Mouse (Mus musculus) liver, embryonic 12.5 days (tissue): Measurements from ENCODE around the gene A3galt2. TPM values are rescaled to one million over a fixed set of nuclear protein-coding genes. Genes with fewer than 3 reads are reported as not detected.

Experiments
- ATAC-seq: fragments of 200-750 bp; cut with Nextera tagmentation; 2 replicates; pipeline ENCODE4 v1.8.0; 2017; ENCODE audit warnings: moderate number of reproducible peaks, mild to moderate bottlenecking, moderate library complexity
- H3K27ac ChIP-seq: fragments of 300-500 bp; sonication (generic); 2 replicates; pipeline ENCODE4 v1.5.1; 2016; ENCODE audit warnings: mild to moderate bottlenecking
- H3K27me3 ChIP-seq: fragments of 300-500 bp; sonication (generic); replicated peaks from 2 replicates; pipeline ENCODE4 v1.6.1; 2016; ENCODE audit warnings: mild to moderate bottlenecking, moderate library complexity
- H3K36me3 ChIP-seq: fragments of 300-500 bp; sonication (generic); 2 replicates; pipeline ENCODE4 v1.6.1; 2016; ENCODE audit warnings: mild to moderate bottlenecking, moderate library complexity
- H3K4me1 ChIP-seq: fragments of 300-500 bp; sonication (generic); 2 replicates; pipeline ENCODE4 v1.6.1; 2016
- H3K4me2 ChIP-seq: fragments of 300-500 bp; sonication (generic); 2 replicates; pipeline ENCODE4 v1.6.1; 2016; ENCODE audit warnings: mild to moderate bottlenecking, moderate library complexity
- H3K4me3 ChIP-seq: fragments of 300-500 bp; sonication (generic); 2 replicates; pipeline ENCODE4 v1.5.1; 2016; ENCODE audit warnings: mild to moderate bottlenecking, moderate library complexity
- H3K9ac ChIP-seq: fragments of 300-500 bp; sonication (generic); 2 replicates; pipeline ENCODE4 v1.6.1; 2016; ENCODE audit warnings: mild to moderate bottlenecking, moderate library complexity
- H3K9me3 ChIP-seq: fragments of 300-500 bp; sonication (generic); replicated peaks from 2 replicates; pipeline ENCODE4 v1.6.1; 2016; ENCODE audit warnings: mild to moderate bottlenecking, moderate library complexity
- WGBS: fragments of 180-500 bp; shearing (Covaris S2); methylation state at CpG from one replicate; pipeline ENCODE4 v1.1.7; 2016; ENCODE audit not compliant: insufficient replicate concordance; 5-methylcytosine and 5-hydroxymethylcytosine counted together
- polyA plus RNA-seq: library from polyadenylated mRNA; unstranded; fragments of >200 nt; fragmentation: Nextera tagmentation; extraction: Ambion mirVana; gene quantifications from 2 replicates; pipeline ENCODE4 v1.2.1, GENCODE M21; 2016

The A3galt2 gene
- polyA plus RNA-seq, 1 experiment from 2014 or later, result 0.04 TPM

- peaks cover 59% of the 10 kb centered on the region for H3K4me1 ChIP-seq
- peak overlapping the region; percentile 93 for H3K4me3 ChIP-seq
- H3K9ac ChIP-seq, result peak overlapping the region; percentile 90
- no peaks in the 10 kb centered on the region; the same call in 1 of the 2 replicates for H3K27me3 ChIP-seq
- no peak for ATAC-seq
- 36% methylated on average over 15 of the region's 15 CpGs for WGBS
- H3K27ac ChIP-seq, result peak overlapping the region; percentile 49; the same call in 1 of the 2 replicates
- H3K4me2 ChIP-seq, result peak overlapping the region; percentile 89
- peaks cover 27% of the 10 kb centered on the region for H3K36me3 ChIP-seq
- H3K9me3 ChIP-seq, result no peaks in the 10 kb centered on the region
These were observed 26.0 kb upstream of the A3galt2 start for GRCm38 (mm10) chr4:128729033-128729708.

- Histone ChIP-seq H3K4me1 (peaks cover 64% of the 10 kb centered on the region), H3K9ac (peak overlapping the region; percentile 90), H3K27me3 (no peaks in the 10 kb centered on the region; the same call in 1 of the 2 replicates), H3K27ac (peak overlapping the region; percentile 49; the same call in 1 of the 2 replicates), H3K4me2 (peak overlapping the region; percentile 89), H3K4me3 (peak overlapping the region; percentile 93), H3K9me3 (no peaks in the 10 kb centered on the region), H3K36me3 (peaks cover 32% of the 10 kb centered on the region)
- WGBS, result 30% methylated on average over 5 of the region's 5 CpGs
- ATAC-seq, result no peak
These were observed 25.5 kb upstream of the A3galt2 start for GRCm38 (mm10) chr4:128729709-128730037.

GRCm38 (mm10) chr4:128730271-128730670, 24.9 kb upstream of the A3galt2 start:
- ATAC-seq, result no peak
- H3K27ac ChIP-seq, result no peak overlapping the region
- peaks cover 38% of the 10 kb centered on the region for H3K36me3 ChIP-seq
- peaks cover 70% of the 10 kb centered on the region for H3K4me1 ChIP-seq
- WGBS, result 81% methylated on average over 6 of the region's 6 CpGs
- H3K9me3 ChIP-seq, result no peaks in the 10 kb centered on the region
- peak overlapping the region; percentile 93; the same call in 1 of the 2 replicates for H3K4me3 ChIP-seq
- H3K4me2 ChIP-seq, result peak overlapping the region; percentile 89
- H3K9ac ChIP-seq, result peak overlapping the region; percentile 90; the same call in 1 of the 2 replicates
- H3K27me3 ChIP-seq, result no peaks in the 10 kb centered on the region; the same call in 1 of the 2 replicates

GRCm38 (mm10) chr4:128732794-128733193, 22.4 kb upstream of the A3galt2 start:
- Histone ChIP-seq H3K4me3 (no peak overlapping the region), H3K9ac (no peak overlapping the region), H3K36me3 (peaks cover 52% of the 10 kb centered on the region), H3K9me3 (no peaks in the 10 kb centered on the region), H3K27ac (no peak overlapping the region), H3K4me1 (peaks cover 79% of the 10 kb centered on the region), H3K27me3 (no peaks in the 10 kb centered on the region), H3K4me2 (no peak overlapping the region)
- ATAC-seq, result no peak
- WGBS, result 63% methylated on average over 5 of the region's 5 CpGs

GRCm38 (mm10) chr4:128733496-128733895, 21.7 kb upstream of the A3galt2 start:
- 61% methylated on average over 6 of the region's 6 CpGs for WGBS
- peaks cover 80% of the 10 kb centered on the region for H3K4me1 ChIP-seq

GRCm38 (mm10) chr4:128734217-128734616, 20.9 kb upstream of the A3galt2 start:
- ATAC-seq, result 0 out of 2 replicates have a peak, but pooled peaks have one; percentile 34
- no peak overlapping the region for H3K9ac ChIP-seq
- 69% methylated on average over 5 of the region's 5 CpGs for WGBS
- H3K36me3 ChIP-seq, result peaks cover 60% of the 10 kb centered on the region
- H3K27ac ChIP-seq, result 0 out of 2 replicates have a peak overlapping the region, but pooled peaks have one; percentile 18
- no peak overlapping the region for H3K4me3 ChIP-seq
- no peak overlapping the region for H3K4me2 ChIP-seq
- no peaks in the 10 kb centered on the region for H3K9me3 ChIP-seq
- peaks cover 73% of the 10 kb centered on the region for H3K4me1 ChIP-seq
- no peaks in the 10 kb centered on the region for H3K27me3 ChIP-seq

More at GRCm38 (mm10) chr4:128733496-128733895, 21.7 kb upstream of the A3galt2 start:
- H3K4me2 ChIP-seq, result no peak overlapping the region
- H3K36me3 ChIP-seq, result peaks cover 59% of the 10 kb centered on the region
- H3K27me3 ChIP-seq, result no peaks in the 10 kb centered on the region
- H3K4me3 ChIP-seq, result no peak overlapping the region
- no peak for ATAC-seq
- peak overlapping the region; percentile 18; the same call in 1 of the 2 replicates for H3K27ac ChIP-seq
- no peak overlapping the region for H3K9ac ChIP-seq
- no peaks in the 10 kb centered on the region for H3K9me3 ChIP-seq

- no peak overlapping the region for H3K27ac ChIP-seq
- 0 out of 2 replicates have a peak, but pooled peaks have one; percentile 22 for ATAC-seq
- no peak overlapping the region for H3K4me3 ChIP-seq
- H3K4me2 ChIP-seq, result no peak overlapping the region
- H3K9me3 ChIP-seq, result no peaks in the 10 kb centered on the region
- no peaks in the 10 kb centered on the region for H3K27me3 ChIP-seq
- WGBS, result 75% methylated on average over 18 of the region's 18 CpGs
- peaks cover 65% of the 10 kb centered on the region for H3K4me1 ChIP-seq
- no peak overlapping the region for H3K9ac ChIP-seq
- H3K36me3 ChIP-seq, result peaks cover 55% of the 10 kb centered on the region
These were observed 20.2 kb upstream of the A3galt2 start for GRCm38 (mm10) chr4:128734721-128735671.

- Histone ChIP-seq H3K9ac (no peak overlapping the region), H3K4me1 (peaks cover 55% of the 10 kb centered on the region), H3K4me2 (no peak overlapping the region), H3K36me3 (peaks cover 40% of the 10 kb centered on the region), H3K9me3 (no peaks in the 10 kb centered on the region), H3K27me3 (no peaks in the 10 kb centered on the region), H3K4me3 (no peak overlapping the region), H3K27ac (no peak overlapping the region)
- 77% methylated on average over 6 of the region's 6 CpGs for WGBS
- ATAC-seq, result no peak
These were observed 18.0 kb upstream of the A3galt2 start for GRCm38 (mm10) chr4:128737137-128737589.

- no peak overlapping the region for H3K4me2 ChIP-seq
- H3K4me3 ChIP-seq, result no peak overlapping the region
- no peak for ATAC-seq
- H3K27me3 ChIP-seq, result no peaks in the 10 kb centered on the region
- H3K36me3 ChIP-seq, result peaks cover 47% of the 10 kb centered on the region
- H3K4me1 ChIP-seq, result peaks cover 51% of the 10 kb centered on the region
- no peak overlapping the region for H3K27ac ChIP-seq
- H3K9me3 ChIP-seq, result no peaks in the 10 kb centered on the region
- no peak overlapping the region for H3K9ac ChIP-seq
- 84% methylated on average over 14 of the region's 14 CpGs for WGBS
These were observed 17.1 kb upstream of the A3galt2 start for GRCm38 (mm10) chr4:128737825-128738610.

GRCm38 (mm10) chr4:128740878-128741277, 14.3 kb upstream of the A3galt2 start:
- ATAC-seq, result no peak
- H3K4me1 ChIP-seq, result peaks cover 28% of the 10 kb centered on the region
- no peak overlapping the region for H3K9ac ChIP-seq
- WGBS, result 43% methylated on average over 1 of the region's 1 CpGs
- H3K9me3 ChIP-seq, result no peaks in the 10 kb centered on the region
- H3K4me3 ChIP-seq, result no peak overlapping the region
- no peaks in the 10 kb centered on the region for H3K27me3 ChIP-seq
- no peak overlapping the region for H3K4me2 ChIP-seq
- no peak overlapping the region for H3K27ac ChIP-seq
- H3K36me3 ChIP-seq, result peaks cover 54% of the 10 kb centered on the region

GRCm38 (mm10) chr4:128741906-128742305, 13.3 kb upstream of the A3galt2 start:
- no peak overlapping the region for H3K4me2 ChIP-seq
- peaks cover 56% of the 10 kb centered on the region for H3K36me3 ChIP-seq
- no peak for ATAC-seq
- no peaks in the 10 kb centered on the region for H3K9me3 ChIP-seq
- peaks cover 18% of the 10 kb centered on the region for H3K4me1 ChIP-seq
- no peak overlapping the region for H3K27ac ChIP-seq
- no peak overlapping the region for H3K9ac ChIP-seq
- no peak overlapping the region for H3K4me3 ChIP-seq
- H3K27me3 ChIP-seq, result no peaks in the 10 kb centered on the region
- WGBS, result 74% methylated on average over 5 of the region's 5 CpGs
